Mouse (Mus musculus) macrophage (primary cell): ENCODE results near the gene Slc9a8. TPM values are rescaled to one million over a fixed set of nuclear protein-coding genes. Genes with fewer than 3 reads are reported as not detected.

Experiments
- H3K27ac ChIP-seq: fragments of 350-480 bp; formaldehyde crosslinking; 2 replicates; pipeline ENCODE4 v1.9.0; 2021
- H3K36me3 ChIP-seq: fragments of 350-480 bp; formaldehyde crosslinking; 2 replicates; pipeline ENCODE4 v1.9.0; 2021; ENCODE audit errors: inconsistent target
- H3K4me3 ChIP-seq: fragments of 350-480 bp; formaldehyde crosslinking; 2 replicates; pipeline ENCODE4 v1.9.0; 2021; ENCODE audit errors: inconsistent target
- H3K79me2 ChIP-seq: fragments of 350-480 bp; formaldehyde crosslinking; 2 replicates; pipeline ENCODE4 v1.9.0; 2021; ENCODE audit errors: inconsistent target
- WGBS: methylation state at CpG from one replicate; pipeline ENCODE4 v1.1.7; 2026; ENCODE audit warnings: inconsistent platforms; ENCODE audit not compliant: missing documents; 5-methylcytosine and 5-hydroxymethylcytosine counted together
- polyA plus RNA-seq: library from polyadenylated mRNA; stranded (reverse); fragments of 250-400 nt; gene quantifications from 3 replicates; pipeline ENCODE4 v1.2.4, GENCODE M21; 2018; ENCODE audit warnings: inconsistent platforms

Slc9a8 gene
- polyA plus RNA-seq, 1 experiment from 2014 or later, result 30.0 TPM

DNA sequence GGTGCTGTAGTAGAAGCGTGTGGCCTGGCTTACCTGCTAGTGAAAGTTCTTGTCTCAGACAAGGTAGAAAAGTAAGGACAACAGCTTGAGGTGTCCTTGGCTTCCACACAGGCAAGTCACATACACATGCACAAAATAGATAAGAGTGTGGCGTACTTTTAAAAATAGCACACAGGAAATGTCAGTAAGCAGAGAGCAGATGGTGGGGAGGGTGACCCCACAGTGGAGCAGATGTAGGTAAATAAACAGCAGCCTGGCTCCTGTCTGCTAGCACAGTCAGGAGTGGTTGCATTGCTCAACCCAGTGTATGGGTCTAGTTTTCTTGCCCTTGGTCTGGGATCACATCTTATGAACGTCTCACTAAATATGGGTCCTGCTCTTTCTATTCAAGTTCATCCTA, 89.0 kb downstream of the Slc9a8 start:
- Histone ChIP-seq H3K79me2 (peaks cover 92% of the 10 kb centered on the region), H3K36me3 (peaks cover 90% of the 10 kb centered on the region), H3K27ac (no peak overlapping the region), H3K4me3 (no peak overlapping the region)
- WGBS, result 44% methylated on average over 3 of the region's 3 CpGs

GRCm38 (mm10) chr2:167512365-167512764, 90.9 kb downstream of the Slc9a8 start:
- Histone ChIP-seq H3K4me3 (no peak overlapping the region), H3K79me2 (peaks cover 73% of the 10 kb centered on the region), H3K27ac (no peak overlapping the region), H3K36me3 (peaks cover 100% of the 10 kb centered on the region)
- WGBS, result 94% methylated on average over 9 of the region's 9 CpGs

DNA sequence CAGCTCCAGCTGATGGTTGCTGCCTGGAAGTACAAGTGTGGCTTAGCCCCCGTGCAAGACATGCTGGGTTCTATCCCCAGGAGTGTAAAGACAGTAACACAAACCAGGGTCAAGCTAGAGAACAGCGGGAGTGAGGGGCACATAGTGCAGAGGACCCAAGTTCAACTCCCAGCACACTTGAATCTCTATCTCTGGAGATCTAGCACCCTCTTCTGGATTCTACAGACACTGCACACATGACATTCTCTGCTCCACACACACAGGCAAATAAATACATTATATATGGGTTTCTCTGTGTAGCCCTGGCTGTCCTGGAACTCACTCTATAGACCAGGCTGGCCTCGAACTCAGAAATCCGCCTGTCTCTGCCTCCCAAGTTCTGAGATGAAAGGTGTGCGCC, 91.5 kb downstream of the Slc9a8 start:
- Histone ChIP-seq H3K27ac (no peak overlapping the region), H3K79me2 (peaks cover 67% of the 10 kb centered on the region), H3K4me3 (no peak overlapping the region), H3K36me3 (peaks cover 100% of the 10 kb centered on the region)
- 97% methylated on average over 5 of the region's 5 CpGs for WGBS

DNA sequence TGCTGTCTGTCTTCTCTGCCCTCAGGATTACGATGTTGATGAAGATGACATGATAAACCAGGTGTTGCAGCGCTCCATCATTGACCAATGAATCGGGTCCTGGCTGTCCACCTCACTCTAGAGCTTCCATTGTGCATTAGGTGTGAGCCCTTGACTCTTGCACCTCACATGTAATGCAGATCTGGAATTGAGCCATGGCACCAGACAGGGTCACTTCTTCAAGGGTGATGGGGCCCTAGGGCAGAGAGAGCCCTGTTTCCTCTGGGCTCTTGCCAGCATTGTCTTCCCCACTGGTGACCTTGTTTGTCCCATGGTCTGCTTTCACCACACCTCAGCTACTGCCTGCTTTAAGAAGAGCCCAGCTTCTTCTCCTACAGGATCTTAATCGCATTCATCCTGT, 93.1 kb downstream of the Slc9a8 start:
- peaks cover 50% of the 10 kb centered on the region for H3K79me2 ChIP-seq
- H3K4me3 ChIP-seq, result no peak overlapping the region
- 99% methylated on average over 4 of the region's 4 CpGs for WGBS
- peaks cover 84% of the 10 kb centered on the region for H3K36me3 ChIP-seq
- no peak overlapping the region for H3K27ac ChIP-seq

DNA sequence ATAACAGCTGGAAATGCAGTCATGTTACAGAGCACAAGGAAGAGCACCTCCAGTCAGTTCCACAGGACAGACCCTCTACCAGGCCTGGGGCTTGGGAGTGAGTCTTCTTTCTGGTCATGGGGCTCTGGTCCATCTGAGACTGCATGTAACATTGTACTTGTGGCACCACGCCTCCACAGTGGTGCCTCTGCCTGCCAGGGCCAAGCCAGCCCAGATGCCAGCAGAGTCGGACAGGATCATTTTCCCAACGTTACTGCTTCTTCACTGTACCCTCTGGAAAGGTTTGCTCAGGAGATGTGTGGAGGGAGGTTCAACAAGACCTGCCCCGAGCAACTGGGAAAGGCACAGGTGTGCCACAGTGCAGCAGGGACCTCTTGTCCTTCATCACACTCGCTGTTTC, 94.2 kb downstream of the Slc9a8 start:
- WGBS, result 98% methylated on average over 5 of the region's 5 CpGs
- H3K27ac ChIP-seq, result no peak overlapping the region
- H3K36me3 ChIP-seq, result peaks cover 74% of the 10 kb centered on the region
- peaks cover 40% of the 10 kb centered on the region for H3K79me2 ChIP-seq
- H3K4me3 ChIP-seq, result no peak overlapping the region

GRCm38 (mm10) chr2:167519606-167520252, 98.2 kb downstream of the Slc9a8 start:
- H3K4me3 ChIP-seq, result no peak overlapping the region
- WGBS, result 91% methylated on average over 5 of the region's 5 CpGs
- peaks cover 33% of the 10 kb centered on the region for H3K36me3 ChIP-seq
- no peak overlapping the region for H3K27ac ChIP-seq
- H3K79me2 ChIP-seq, result peaks cover 3% of the 10 kb centered on the region; the same call in 1 of the 2 replicates

Other genes with a start within 250 kb of the Slc9a8 start
- 0.07 to 0.30 TPM in 2 of 3 replicates, not detected in the other for gene Kcnb1, start 231.6 kb upstream of the Slc9a8 start, polyA plus RNA-seq
- not detected in 3 replicates for gene Ptgis, start 181.1 kb upstream of the Slc9a8 start, polyA plus RNA-seq
- gene B4galt5, start 72.5 kb upstream of the Slc9a8 start, polyA plus RNA-seq, result 64.6 to 115 TPM (median 81.1 TPM) in 3 replicates
- gene Rnf114, start 70.9 kb downstream of the Slc9a8 start, polyA plus RNA-seq, result 48.9 to 118 TPM (median 85.7 TPM) in 3 replicates
- gene Spata2, start 71.2 kb downstream of the Slc9a8 start, polyA plus RNA-seq, result 11.7 to 18.0 TPM (median 14.0 TPM) in 3 replicates
- gene Snai1, start 116.5 kb downstream of the Slc9a8 start, polyA plus RNA-seq, result not detected in 3 replicates
- gene Ube2v1, start 210.4 kb downstream of the Slc9a8 start, polyA plus RNA-seq, result 152 to 209 TPM (median 172 TPM) in 3 replicates
- not detected in 3 replicates for gene Gm20431, start 239.8 kb downstream of the Slc9a8 start, polyA plus RNA-seq